Mouse (Mus musculus) frontal cortex, postnatal 36 days (tissue): ENCODE data around the gene Trim14.

Source experiments
- DNase-seq, 2 experiments: peaks; one replicate each; pipeline ENCODE4 v3.0.0; 2022; ENCODE audit warnings: low spot score in 2 of 2

The Trim14 gene

GRCm38 (mm10) chr4:46479081-46479480, 56.9 kb downstream of the Trim14 start:
- no peak for DNase-seq

- no peak for DNase-seq
Measured at GRCm38 (mm10) chr4:46475101-46475500, 60.8 kb downstream of the Trim14 start.

- DNase-seq: no peak
Measured at GRCm38 (mm10) chr4:46465740-46466139, 70.2 kb downstream of the Trim14 start.

- peak in 1 of 2 experiments; percentile 11 for DNase-seq
Measured at GRCm38 (mm10) chr4:46463130-46463830, 72.7 kb downstream of the Trim14 start.

- DNase-seq: no peak
Measured at GRCm38 (mm10) chr4:46458411-46458810, 77.5 kb downstream of the Trim14 start.

GRCm38 (mm10) chr4:46457186-46457585, 78.8 kb downstream of the Trim14 start:
- DNase-seq: no peak

- DNase-seq: no peak
Measured at GRCm38 (mm10) chr4:46456762-46457161, 79.2 kb downstream of the Trim14 start.

GRCm38 (mm10) chr4:46454097-46454864, 81.7 kb downstream of the Trim14 start:
- no peak for DNase-seq

- DNase-seq: no peak
Measured at GRCm38 (mm10) chr4:46452855-46453719, 82.9 kb downstream of the Trim14 start.

GRCm38 (mm10) chr4:46452481-46452850, 83.5 kb downstream of the Trim14 start:
- peak; percentile 33 to 37 for DNase-seq

- peak; percentile 69 to 70 for DNase-seq
Measured at GRCm38 (mm10) chr4:46451758-46452480, 84.0 kb downstream of the Trim14 start.

- DNase-seq: peak; percentile 72 to 73
Measured at GRCm38 (mm10) chr4:46451240-46451757, 84.6 kb downstream of the Trim14 start.

GRCm38 (mm10) chr4:46450519-46451131, 85.3 kb downstream of the Trim14 start, which contains the start of gene Anp32b:
Gene Anp32b, plus strand, starts transcription at chr4:46450902.
- DNase-seq: peak; percentile 91 to 94

GRCm38 (mm10) chr4:46450020-46450518, 85.9 kb downstream of the Trim14 start:
- DNase-seq: no peak

- DNase-seq: no peak
Measured at GRCm38 (mm10) chr4:46448886-46449285, 87.1 kb downstream of the Trim14 start.

GRCm38 (mm10) chr4:46447461-46447860, 88.5 kb downstream of the Trim14 start:
- DNase-seq: no peak

- no peak for DNase-seq
Measured at GRCm38 (mm10) chr4:46445237-46445945, 90.5 kb downstream of the Trim14 start.
